Mouse (Mus musculus) right cerebral cortex, postnatal 10 days (tissue): ENCODE results near the gene Lct.
"Not testable (repeated sequence)": the region's sequence is repeated elsewhere in the genome, so short reads cannot be mapped to it uniquely, and the experiment has no call there.

Experiments
- DNase-seq, 2 experiments: peaks; one replicate each; pipeline ENCODE4 v3.0.0; 2021; ENCODE audit warnings: low spot score in 2 of 2

Gene Lct

DNA sequence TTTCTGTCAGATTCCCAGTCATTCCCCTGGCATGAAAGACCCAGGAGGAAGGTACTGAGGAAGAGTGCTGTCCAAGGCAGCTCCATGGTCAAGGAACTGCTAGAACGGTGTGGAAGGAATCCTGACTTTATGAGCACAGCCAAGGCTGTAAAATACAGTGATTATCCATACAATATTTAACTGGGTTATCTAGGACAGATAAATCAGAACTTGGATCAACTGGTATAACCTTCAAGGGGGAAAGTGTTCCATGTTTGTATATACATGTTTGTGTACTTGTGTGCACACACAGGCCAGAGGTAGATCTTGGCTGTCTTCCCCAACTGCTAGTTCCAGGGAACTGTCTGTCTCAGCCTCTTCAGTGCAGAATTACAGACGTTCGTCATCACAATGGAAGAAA is at the start of gene Lct:
Lct (minus strand) TSS at position 101 of the 400 bp plus-strand sequence.
- no peak for DNase-seq

DNA sequence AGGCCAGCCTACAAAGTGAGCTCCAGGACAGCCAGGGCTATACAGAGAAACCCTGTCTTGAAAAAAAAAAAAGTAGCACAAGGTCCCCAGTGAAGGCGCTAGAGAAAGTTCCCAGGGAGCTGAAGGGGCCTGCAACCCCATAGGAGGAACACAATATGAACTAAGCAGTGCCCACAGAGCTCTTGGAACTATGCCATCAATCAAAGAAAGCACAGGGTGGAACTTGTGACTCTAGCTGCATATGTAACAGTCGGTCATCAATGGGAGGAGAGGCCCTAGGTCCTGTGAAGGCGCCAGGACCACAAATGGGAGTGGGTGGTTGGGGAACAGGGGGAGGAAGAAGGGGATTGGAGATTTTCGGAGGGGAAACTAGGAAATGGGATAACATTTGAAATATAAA is 48.7 kb upstream of the Lct start:
- no peak for DNase-seq

DNA sequence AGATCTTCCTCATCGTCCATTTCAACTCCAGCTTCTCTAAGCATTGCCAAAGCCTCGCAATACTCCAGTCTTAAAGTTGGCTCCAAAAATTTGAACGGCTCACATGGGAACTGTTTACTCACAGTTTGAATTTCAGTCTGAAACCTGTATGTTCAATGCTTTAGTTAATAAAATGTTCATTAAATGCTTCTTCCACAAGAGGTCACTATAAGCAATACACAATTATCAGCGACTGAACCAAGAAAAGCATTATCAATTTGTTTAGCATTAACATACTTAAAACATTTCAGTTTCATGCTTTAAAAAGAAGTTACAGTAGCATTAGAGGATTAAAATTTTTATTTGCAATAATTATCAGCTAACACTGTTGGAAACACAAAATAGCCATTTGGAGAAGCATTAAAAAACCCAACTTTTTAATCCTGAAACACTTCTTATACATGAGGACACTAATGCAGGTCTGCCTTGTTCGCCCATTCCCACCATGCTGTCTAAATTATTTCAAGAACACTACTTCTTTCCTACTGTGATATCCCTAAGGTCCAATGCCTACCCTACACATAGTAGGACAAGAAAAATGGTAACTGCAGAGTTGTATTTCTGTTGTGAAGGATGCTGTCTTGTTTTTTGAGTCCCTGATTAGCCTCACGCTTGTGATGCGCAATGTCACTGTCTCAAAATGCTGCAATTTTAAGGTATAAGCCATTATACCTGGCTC is 44.2 kb upstream of the Lct start:
- no peak for DNase-seq

DNA sequence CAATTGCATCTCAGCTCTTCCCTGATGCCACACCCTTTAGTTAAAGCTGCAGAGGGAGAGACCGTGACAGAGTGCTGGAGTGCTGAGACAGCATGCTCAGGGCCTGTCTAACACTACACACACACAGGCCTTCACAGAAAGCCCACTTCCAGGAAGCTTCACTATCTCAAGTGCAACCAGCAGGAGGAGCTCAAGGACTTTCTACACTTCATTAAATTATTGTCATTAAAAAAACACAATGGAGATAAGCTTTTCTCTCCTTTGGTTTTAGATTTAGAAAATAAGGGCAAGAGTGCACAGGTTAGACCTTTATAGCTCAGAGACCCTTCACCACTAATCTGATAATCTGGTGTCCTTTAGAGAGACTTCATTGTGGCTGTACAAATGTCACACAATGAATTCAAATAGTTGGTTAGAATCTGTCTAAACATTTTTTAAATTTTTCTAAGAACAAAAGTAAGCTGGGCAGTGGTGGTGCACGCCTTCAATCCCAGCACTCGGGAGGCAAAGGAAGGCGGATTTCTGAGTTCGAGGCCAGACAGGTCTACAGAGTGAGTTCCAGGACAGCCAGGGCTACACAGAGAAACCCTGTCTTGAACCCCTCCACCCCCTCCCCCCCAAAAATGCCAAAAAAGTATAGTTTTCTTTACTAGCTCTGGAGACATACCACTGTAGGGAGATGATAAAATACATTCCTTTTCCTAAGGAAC is 40.8 kb upstream of the Lct start:
- peak; percentile 53 to 74 for DNase-seq

DNA sequence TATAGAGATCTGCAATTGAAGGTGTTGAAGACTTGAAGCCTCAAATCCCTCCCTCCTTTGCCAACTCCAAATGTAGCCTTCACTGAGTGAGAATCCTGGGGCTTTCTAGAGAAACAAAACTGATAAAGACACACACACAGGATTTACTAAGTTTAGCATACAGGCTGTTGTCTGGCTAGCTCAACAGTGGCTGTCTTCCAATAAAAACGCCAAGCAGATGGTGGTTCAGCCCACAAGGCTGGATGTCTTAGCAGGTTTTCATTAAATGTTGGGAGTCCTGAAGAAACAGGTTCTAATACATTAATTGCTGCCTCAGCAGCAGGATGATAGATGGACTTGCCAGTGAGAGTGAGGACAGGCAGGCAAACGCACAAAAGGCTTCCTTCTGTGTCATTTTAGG is 32.5 kb upstream of the Lct start:
- DNase-seq: peak; percentile 58 to 75

DNA sequence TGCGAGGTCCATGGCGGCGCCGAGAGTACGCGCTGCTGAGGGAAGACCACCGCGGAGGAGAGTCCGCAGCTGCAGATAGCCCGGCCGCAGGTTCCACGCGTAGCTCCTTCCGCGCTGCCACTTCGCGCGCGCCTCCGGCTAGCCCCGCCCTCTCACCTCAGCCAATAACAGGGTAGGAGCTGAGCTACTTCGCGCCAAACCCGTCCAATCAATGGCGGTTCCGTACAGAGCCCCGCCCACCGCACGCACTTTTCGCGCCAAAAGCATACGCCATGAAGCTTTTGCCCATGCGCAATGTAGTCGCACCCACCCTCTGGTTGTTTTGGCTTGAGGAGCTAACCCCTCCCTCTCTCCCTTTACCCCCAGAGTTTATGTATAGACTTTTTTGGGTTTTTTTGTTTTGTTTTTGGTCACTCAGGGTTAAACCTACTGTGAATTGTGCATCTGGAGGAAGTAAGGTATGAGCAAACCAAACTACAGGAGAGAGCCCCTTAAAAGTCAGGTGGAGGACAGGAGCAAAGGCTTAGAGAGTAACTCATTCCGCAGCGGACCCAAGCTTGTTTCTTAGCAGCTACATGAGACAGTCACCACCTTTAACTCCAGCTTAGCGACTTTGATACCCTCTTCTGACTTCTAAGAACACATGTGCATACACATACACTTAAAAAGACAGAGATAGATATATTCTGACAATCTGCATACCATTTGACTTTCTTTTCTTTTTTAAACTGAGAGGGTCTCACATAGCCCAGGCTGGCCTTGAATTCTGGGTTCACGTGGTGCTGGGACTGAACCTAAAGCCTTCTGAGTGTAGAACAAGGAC is 31.6 kb upstream of the Lct start, which contains the start of gene Mcm6:
Mcm6 (minus strand) TSS at position 111 of the 823 bp plus-strand sequence.
- DNase-seq: peak; percentile 97

DNA sequence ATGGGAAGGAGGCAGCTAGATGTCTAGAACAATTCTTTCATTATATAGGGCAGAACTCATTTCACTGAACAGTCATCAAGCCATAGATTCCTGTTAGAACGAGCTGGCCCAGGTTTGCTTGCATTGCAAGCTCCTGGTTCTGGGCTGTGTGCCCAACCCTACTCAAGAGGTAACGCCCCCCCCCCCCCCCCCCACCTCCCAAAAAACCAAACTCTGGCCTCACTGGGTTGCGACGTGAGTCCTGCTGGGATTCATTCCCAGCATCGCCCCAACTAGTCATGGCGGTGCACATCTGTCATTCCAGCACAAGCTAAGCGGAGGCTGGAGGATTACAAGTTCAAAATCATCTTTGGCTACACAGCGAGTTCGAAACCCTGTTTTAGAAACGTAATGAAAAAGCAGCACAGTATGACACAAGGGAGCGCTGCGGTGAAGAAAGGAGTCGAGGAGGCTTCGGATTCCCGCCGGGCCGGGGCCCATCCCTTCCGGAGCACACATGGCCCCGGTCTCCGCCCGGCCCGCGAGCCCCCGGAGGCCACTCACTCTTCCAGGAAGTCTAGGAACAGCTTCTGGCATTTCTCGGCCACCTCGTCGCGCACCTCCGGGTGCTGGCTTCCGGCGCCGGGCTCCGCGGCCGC is 30.9 kb upstream of the Lct start:
- DNase-seq: peak; percentile 25 to 32

DNA sequence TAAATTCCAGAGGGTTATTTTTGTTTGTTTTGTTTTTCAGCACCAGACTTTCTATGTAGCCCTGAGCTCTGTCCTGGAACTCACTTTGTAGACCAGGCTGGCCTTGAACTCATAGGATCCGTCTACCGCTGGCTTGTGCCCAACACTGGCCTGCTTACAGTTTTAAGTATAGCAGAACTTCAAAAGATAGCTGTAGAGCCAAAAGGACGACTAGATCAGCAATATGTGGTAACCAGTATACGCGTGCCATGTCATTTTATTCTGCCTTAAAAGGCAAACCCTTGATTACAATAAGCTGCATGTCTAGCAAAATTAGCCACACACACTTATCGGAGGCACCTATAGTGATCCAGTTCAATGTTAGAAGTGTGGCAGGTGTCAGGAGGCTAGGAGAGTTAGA is 30.2 kb upstream of the Lct start:
- no peak for DNase-seq

DNA sequence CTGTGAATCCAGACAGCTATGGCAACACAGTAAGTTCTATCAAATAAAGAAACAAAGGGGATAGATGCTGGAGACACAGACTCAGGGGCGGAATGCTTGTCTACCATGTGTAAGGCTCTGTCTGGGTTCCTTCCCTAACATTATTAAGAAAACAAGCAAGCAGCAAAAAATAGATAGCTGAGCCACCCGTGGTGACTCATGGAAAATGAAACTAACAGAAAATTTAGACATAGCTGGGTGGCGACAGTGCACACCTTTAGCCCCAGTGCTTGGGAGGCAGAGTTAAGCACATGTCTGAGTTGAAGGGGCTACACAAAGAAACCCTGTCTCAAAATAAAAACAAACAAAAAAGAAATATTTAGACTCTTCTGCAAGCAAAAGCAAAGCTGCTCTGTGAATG is 29.3 kb upstream of the Lct start:
- no peak for DNase-seq

DNA sequence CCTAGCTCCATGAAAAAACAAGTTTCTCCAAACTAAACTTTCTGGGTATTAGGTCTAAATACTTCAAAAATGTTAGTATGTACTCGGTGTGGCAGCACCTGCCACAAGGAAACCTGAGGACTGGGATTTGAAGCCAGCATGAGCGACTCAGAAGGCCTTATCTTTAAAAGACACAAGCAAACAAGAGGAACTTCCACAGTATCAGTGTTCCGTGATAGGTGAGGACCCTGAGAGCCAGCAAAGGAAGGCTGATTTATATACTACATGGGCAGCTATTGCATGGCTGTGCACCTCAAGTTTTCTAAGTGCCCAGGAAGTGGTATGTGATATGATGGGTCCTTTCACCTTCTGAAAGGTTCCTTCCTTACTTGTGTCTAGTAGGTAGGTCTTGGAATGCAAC is 25.0 kb upstream of the Lct start:
- no peak for DNase-seq

DNA sequence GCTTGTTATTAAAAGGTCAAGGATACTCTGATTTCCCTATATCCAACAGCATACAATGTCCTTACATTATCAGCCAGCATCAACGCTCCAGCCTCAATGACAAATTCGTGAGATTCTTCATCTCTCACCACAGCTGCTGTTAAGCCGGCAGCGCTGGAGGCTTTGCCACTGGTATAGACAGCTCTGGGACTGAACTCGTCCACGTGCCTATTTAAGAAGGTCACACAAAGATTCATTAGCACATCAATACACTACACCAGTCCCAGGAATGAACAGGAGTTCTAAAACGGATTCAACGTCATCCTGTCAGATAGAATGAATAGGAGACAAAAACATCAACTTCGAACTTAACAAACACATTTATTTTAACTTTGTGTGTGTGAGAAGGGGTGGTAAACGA is 16.1 kb upstream of the Lct start:
- no peak for DNase-seq

DNA sequence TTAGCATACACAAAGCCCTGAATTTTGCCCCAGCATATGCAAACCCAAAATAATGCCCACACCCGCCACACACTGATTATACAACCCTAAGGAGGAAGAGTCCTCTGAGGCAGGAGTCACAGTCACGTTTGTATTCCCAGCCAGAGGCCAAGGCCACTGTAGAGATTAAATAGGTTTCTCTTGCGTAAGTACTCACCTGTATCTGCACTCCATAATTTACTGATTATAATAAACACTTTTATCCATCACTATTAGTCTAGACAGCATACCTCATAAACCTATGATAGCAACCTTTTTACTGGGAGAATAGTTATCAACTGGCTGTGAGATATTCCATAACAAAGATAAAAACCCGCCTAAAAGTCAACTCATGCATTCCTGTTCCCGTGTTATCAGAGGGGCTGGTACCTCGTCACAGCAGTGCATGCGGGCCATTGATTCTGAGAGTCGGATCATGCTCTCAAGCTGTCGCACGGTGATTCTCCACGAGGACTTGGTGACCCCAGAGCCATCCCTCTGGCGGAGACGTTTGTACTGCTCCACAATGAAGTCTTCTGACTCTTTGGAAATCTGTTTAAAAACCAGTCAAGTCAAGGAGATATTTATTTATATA is 9.7 kb upstream of the Lct start:
- DNase-seq: no peak

DNA sequence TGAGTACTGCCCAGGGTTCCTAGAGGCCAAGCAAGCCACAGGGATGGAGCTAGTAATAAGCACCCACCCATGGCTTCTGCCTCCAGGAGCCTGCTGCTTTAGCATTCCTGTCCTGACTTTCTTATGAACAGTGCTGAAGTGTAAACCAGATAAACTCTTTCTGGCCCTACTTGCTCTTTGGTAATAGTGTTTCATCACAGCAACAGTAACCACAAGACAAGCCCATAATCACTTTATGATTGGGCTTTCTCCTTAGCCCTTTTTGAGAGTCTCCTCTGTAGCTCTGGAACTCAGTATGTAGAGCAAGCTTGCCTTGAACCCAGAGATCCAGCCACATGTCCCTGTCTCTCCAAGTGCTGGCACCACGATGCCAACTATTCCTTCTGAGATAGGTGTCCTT is 2.2 kb upstream of the Lct start:
- no peak for DNase-seq

DNA sequence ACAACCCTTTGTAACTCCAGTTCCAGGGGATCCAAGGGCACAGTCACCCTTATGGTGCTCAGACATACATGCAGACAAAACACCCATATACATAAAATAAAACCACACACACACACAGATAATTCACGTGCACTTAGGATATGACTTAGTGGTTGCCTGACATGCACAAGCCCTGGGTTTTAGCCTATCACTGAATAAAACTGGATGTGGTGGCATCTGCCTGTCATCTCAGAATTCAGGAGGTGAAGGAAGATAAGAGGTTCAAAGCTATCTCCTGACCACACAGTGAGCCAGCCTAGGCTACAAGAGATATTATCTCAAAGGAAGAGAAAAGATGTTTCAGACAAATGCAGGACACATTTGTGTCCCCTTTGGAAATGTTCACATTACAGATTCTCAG is 953 bp downstream of the Lct start:
- DNase-seq: no peak

DNA sequence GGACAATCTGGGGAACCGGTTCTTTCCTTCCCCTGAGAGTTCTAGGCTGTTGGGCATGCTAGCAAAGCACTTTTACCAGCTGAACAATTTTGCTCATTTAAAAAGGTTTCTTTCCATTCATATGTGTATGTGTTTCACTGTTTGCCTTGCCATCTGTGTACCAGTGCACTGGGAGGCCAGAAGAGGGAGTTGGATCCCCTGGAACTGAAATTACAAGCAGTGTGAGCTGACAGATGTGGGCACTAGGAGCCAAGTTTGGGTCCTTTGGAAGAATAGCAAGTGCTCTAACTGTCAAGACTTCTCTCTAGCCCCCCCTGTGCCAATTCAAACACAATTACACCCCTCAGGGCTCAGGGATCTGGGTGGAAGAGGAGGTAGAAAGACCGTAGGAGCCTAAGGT is 3.3 kb downstream of the Lct start:
- no peak for DNase-seq

DNA sequence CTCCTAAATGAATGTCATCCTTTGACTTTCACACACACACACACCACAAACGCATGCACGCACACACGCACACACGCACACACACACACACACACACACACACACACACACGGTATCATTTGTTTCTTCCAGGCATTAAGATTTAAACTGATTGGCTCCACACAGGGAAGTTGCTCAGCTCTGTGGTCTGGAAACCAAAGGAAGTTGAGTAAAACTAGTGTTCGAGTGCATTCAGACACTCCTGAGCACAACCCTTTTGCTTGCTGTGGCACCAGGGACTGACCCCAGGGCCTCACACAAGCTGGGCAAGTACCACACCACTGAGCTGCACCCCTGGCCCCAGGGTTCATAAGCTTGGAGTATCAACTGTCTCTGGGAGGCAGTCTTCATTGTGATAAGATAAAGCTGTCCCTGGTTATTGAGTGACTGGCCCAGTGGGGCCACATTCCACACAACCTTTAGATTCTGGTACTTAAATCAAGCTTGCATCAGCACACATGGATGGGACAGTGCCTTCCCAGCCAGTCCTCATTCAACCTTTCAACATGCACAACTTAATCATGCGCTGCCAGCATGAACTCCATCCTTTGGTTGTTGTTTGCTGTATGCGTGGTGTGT is 5.0 kb downstream of the Lct start:
- DNase-seq: no peak

DNA sequence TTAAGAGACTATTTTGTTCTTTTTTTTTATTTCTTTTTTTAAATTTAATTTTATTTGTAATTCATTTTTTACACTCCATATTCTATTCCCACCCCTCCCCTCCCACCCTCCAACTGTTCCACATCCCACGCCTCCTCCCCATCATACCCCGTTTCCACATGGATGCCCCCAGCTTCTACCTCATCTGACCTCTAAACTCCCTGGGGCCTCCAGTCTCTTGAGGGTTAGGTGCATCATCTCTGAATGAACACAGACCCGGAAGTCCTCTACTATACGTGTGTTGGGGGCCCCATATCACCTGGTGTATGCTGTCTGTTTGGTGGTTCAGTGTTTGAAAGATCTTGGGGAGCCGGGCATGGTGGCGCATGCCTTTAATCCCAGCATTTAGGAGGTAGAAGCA is 8.9 kb downstream of the Lct start:
- DNase-seq: not testable (repeated sequence)

DNA sequence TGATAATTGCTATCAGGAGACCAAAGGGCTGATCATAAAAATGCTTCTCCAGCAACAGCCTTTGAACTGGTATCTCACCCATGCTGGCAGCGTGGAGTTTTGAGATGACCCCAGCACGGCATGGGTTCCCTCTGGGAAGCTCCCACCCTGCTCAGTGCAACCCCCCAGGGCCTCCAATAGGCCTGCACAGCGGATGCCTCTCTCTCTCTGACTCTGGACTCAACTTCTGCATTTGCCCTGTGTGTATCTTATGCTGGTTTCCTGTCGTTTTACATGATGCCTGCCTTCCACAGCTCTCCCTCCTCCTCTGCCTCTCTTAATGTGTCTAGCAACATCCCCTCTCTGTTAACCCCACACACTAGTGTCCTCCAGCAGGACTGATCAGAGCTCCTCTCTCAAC is 13.5 kb downstream of the Lct start:
- DNase-seq: no peak

DNA sequence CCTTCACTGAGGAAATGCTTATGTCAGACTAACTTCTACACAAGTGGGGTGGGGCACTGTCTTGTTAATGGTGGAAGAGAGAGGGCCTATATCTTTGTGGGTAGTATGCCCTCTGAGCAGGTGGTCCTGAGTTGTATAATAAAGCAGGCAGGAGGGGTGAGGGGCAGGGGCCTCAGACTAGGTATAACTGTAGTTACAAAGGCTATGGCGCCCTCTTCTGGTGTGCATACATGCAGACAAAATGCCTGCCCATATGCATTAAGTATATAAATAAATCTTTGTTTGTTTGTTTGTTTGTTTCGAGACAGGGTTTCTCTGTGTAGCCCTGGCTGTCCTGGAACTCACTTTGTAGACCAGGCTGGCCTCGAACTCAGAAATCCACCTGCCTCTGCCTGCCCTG is 19.1 kb downstream of the Lct start:
- DNase-seq: no peak

DNA sequence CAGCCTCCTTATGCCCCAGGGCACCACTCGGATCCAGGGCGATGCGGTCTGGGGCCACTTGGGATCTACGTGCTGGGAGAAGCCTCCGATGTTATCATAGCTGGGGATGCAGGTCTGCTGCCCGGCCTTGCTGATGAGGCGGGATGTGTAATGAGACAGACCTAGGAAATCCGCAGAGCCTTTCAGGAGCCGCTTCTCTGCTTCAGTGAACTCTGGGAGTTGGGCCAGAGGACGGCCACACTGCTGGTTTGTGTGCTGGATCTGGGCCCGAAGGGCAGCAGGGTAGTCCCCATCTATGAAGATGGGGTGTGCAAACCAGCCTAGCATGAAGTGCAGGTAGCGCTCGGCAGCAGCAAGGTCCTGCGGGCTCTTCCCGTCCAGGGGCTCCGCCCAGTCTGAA is 24.2 kb downstream of the Lct start:
- DNase-seq: peak; percentile 70 to 78
